Mouse (Mus musculus) embryonic facial prominence, embryonic 13.5 days (tissue): ENCODE measurements around the gene Rplp0. TPM values are rescaled to one million over a fixed set of nuclear protein-coding genes. Genes with fewer than 3 reads are reported as not detected.

ENCODE experiments used
- ATAC-seq: fragments of 200-750 bp; cut with Nextera tagmentation; 2 replicates; pipeline ENCODE4 v1.8.0; 2017; ENCODE audit warnings: low read depth; ENCODE audit not compliant: insufficient number of reproducible peaks, insufficient read depth, low FRiP score, low TSS enrichment
- H3K27ac ChIP-seq: fragments of 300-500 bp; sonication (generic); 2 replicates; pipeline ENCODE4 v1.5.1; 2015; ENCODE audit warnings: moderate library complexity, mild to moderate bottlenecking, inconsistent platforms
- H3K27me3 ChIP-seq: fragments of 300-500 bp; sonication (generic); 2 replicates; pipeline ENCODE4 v1.6.1; 2015; ENCODE audit warnings: mild to moderate bottlenecking, inconsistent platforms
- H3K36me3 ChIP-seq: fragments of 300-500 bp; sonication (generic); 2 replicates; pipeline ENCODE4 v1.6.1; 2015; ENCODE audit warnings: mild to moderate bottlenecking, inconsistent platforms
- H3K4me1 ChIP-seq: fragments of 300-500 bp; sonication (generic); 2 replicates; pipeline ENCODE4 v1.6.1; 2015; ENCODE audit warnings: inconsistent platforms
- H3K4me2 ChIP-seq: fragments of 300-500 bp; sonication (generic); 2 replicates; pipeline ENCODE4 v1.6.1; 2015; ENCODE audit warnings: moderate library complexity, mild to moderate bottlenecking, inconsistent platforms
- H3K4me3 ChIP-seq: fragments of 300-500 bp; sonication (generic); 2 replicates; pipeline ENCODE4 v1.5.1; 2015; ENCODE audit warnings: mild to moderate bottlenecking, inconsistent platforms
- H3K9ac ChIP-seq: fragments of 300-500 bp; sonication (generic); 2 replicates; pipeline ENCODE4 v1.6.1; 2015; ENCODE audit warnings: mild to moderate bottlenecking, inconsistent platforms
- H3K9me3 ChIP-seq: fragments of 300-500 bp; sonication (generic); 2 replicates; pipeline ENCODE4 v1.6.1; 2016; ENCODE audit warnings: inconsistent platforms
- WGBS: fragments of 180-500 bp; shearing (Covaris S2); methylation state at CpG from one replicate; pipeline ENCODE4 v1.1.7; 2015; ENCODE audit warnings: mixed read lengths; 5-methylcytosine and 5-hydroxymethylcytosine counted together
- microRNA-seq: library from miRNA; unstranded; fragments of <30 nt; microRNA quantifications from one replicate; pipeline ENCODE4, GENCODE M21; 2016
- polyA plus RNA-seq: library from polyadenylated mRNA; unstranded; fragments of >200 nt; fragmentation: Nextera tagmentation; extraction: Ambion mirVana; gene quantifications from 2 replicates; pipeline ENCODE4 v1.2.1, GENCODE M21; 2015

Rplp0 gene
- polyA plus RNA-seq, 1 experiment from 2014 or later, result 1,729 TPM

GRCm38 (mm10) chr5:115591506-115591905 is 32.2 kb downstream of the Rplp0 start:
- Histone ChIP-seq H3K4me2 (no peak overlapping the region), H3K27me3 (no peaks in the 10 kb centered on the region), H3K4me1 (no peaks in the 10 kb centered on the region), H3K36me3 (peaks cover 95% of the 10 kb centered on the region), H3K9ac (no peak overlapping the region), H3K27ac (no peak overlapping the region), H3K4me3 (no peak overlapping the region), H3K9me3 (no peaks in the 10 kb centered on the region)
- ATAC-seq, result no peak
- 93% methylated on average over 2 of the region's 2 CpGs for WGBS

GRCm38 (mm10) chr5:115603561-115603960 is 44.3 kb downstream of the Rplp0 start:
- no peak overlapping the region for H3K27ac ChIP-seq
- H3K9ac ChIP-seq, result no peak overlapping the region
- H3K36me3 ChIP-seq, result peaks cover 88% of the 10 kb centered on the region
- no peak overlapping the region for H3K4me2 ChIP-seq
- ATAC-seq, result no peak
- H3K9me3 ChIP-seq, result no peaks in the 10 kb centered on the region
- no peaks in the 10 kb centered on the region for H3K4me1 ChIP-seq
- no peaks in the 10 kb centered on the region for H3K27me3 ChIP-seq
- H3K4me3 ChIP-seq, result no peak overlapping the region
- 91% methylated on average over 6 of the region's 6 CpGs for WGBS

DNA sequence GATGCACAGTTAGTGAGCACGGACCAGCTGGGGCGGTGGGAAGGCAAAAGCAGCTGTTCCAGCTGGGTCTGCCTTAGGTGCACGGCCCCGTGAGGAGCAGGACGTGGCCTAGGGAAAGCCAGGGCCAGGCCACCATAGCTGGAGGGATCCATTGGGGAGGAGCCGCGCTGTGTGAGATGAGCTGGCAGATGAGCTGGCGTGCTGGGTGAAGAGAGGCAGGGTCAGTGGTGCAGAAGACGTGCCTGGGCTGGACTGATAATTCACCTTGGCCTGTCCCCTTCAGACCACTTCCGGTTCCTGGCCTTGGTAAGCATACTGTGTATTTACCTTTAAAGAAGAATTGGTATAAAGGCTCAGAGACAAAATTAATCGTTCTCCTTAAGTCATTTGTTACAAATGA is 52.3 kb downstream of the Rplp0 start:
- Histone ChIP-seq H3K9ac (no peak overlapping the region), H3K27me3 (no peaks in the 10 kb centered on the region), H3K4me2 (no peak overlapping the region), H3K9me3 (no peaks in the 10 kb centered on the region), H3K4me3 (no peak overlapping the region), H3K27ac (no peak overlapping the region), H3K36me3 (peaks cover 97% of the 10 kb centered on the region), H3K4me1 (no peaks in the 10 kb centered on the region)
- 91% methylated on average over 11 of the region's 11 CpGs for WGBS
- ATAC-seq, result no peak

Small RNA genes lying within 50 kb of the gene (microRNA-seq; reads per million reads assigned to microRNA genes)
- gene Mir7029, result not detected

Other genes starting within 250 kb of the Rplp0 start
- gene Srsf9, start 232.3 kb upstream of the Rplp0 start, polyA plus RNA-seq, result 343 and 378 TPM in 2 replicates
- gene Gatc, start 218.3 kb upstream of the Rplp0 start, polyA plus RNA-seq, result 31.1 and 32.1 TPM in 2 replicates
- 58.0 and 64.4 TPM in 2 replicates for gene Triap1, start 218.2 kb upstream of the Rplp0 start, polyA plus RNA-seq
- gene Cox6a1, start 210.5 kb upstream of the Rplp0 start, polyA plus RNA-seq, result 786 and 801 TPM in 2 replicates
- gene Msi1, start 129.9 kb upstream of the Rplp0 start, polyA plus RNA-seq, result 22.3 and 23.9 TPM in 2 replicates
- gene Pla2g1b, start 93.2 kb upstream of the Rplp0 start, polyA plus RNA-seq, result not detected in 2 replicates
- 24.8 and 28.1 TPM in 2 replicates for gene Sirt4, start 74.7 kb upstream of the Rplp0 start, polyA plus RNA-seq
- gene Pxn, start 52.8 kb upstream of the Rplp0 start, polyA plus RNA-seq, result 39.6 and 44.2 TPM in 2 replicates
- 45.8 and 47.9 TPM in 2 replicates for gene Gcn1l1, start 5.8 kb downstream of the Rplp0 start, polyA plus RNA-seq
- gene Rab35, start 72.4 kb downstream of the Rplp0 start, polyA plus RNA-seq, result 13.1 and 15.9 TPM in 2 replicates
- 12.8 and 13.9 TPM in 2 replicates for gene Bicdl1, start 172.2 kb downstream of the Rplp0 start, polyA plus RNA-seq